Mouse (Mus musculus): ENCODE data around the gene Agpat2.

The Agpat2 gene

GRCm38 (mm10) chr2:26603720-26604671 is at the start of gene Agpat2:
Agpat2 (minus strand) TSS chr2:26604417.
- peak; percentile 78 to 80 for DNase-seq (ENCODE audit: low spot score in 2 of 2)

DNA sequence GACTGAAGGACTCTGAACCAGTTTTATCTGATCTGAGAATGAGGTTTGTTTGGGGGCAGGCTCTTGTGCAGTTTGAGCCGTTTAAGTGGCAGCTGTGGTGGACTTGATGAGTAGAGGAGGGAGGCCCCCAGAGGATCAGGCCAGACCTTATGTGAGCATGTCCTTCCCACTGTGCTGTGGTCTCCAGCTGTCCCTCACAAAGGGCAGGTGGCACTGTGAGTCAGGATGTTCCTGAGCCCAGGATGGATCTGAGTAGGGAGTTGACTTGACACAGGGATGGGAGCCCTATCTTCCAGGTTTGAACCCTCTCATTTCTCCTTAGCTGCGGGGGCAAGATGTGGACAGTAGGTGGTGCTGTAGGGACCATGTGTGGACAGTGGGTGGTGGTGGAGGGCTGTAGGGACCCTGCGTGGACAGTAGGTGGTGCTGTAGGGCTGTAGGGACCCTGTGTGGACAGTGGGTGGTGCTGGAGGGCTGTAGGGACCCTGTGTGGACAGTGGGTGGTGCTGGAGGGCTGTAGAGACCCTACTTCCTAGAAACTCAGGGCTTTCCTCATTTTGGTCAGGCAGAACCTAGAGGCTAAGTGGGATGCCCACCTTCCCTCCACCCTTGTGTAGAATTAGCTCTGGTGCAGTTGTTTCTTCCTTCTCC is 42.6 kb upstream of the Agpat2 start:
- peak; percentile 68 to 75 for DNase-seq (ENCODE audit: low spot score in 2 of 2)

DNA sequence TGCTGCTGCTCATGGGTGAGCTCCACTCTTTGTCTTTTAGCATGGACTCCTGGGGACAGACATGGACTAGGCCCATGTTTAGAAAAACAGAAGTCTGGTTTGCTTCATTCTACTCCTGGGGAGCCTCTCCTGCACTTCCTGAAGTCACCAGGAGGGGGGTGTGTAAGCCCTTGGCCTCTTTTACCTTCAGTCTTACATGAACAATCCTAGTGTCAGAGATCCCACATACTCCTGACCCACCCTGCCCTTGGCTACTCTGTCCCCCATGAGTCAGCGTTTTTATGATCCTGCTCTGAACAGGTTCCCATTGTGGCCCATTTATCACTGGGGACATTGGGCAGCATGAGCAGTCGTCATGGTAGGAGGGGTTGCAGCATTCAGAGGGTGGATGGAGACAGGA is 39.7 kb upstream of the Agpat2 start:
- peak in 1 of 2 experiments; percentile 37 for DNase-seq (ENCODE audit: low spot score in 2 of 2)

DNA sequence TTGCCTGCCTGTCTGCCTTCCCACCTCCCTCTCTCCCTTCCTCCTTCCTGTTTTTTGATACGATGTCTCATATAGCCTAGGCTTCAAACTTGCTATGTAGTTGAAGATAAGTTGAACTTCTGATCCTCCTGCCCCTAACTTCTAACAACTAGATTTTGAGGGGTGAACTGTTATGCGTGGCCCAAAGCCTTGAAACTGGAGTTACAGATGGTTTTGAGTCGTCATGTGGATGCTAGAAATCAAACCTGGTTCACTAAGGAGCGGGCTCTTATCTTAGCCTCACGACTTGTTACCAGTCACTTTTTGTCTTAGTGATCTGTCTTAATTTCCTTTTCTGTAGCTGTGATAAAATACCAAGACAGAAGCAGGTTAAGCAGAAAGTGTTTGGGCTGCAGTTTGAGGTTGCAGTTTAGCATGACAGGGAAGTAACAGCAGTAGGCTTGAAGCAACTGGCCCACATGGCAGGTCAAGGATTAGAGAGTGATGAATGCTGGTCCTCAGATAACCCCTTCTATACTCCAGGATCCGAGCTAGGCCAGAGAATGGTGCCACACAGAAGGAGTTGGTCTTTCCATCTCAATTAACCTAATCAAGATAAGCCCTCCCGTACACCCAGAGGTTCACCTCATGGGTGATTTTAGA is 36.9 kb upstream of the Agpat2 start:
- no peak for DNase-seq (ENCODE audit: low spot score in 2 of 2)

DNA sequence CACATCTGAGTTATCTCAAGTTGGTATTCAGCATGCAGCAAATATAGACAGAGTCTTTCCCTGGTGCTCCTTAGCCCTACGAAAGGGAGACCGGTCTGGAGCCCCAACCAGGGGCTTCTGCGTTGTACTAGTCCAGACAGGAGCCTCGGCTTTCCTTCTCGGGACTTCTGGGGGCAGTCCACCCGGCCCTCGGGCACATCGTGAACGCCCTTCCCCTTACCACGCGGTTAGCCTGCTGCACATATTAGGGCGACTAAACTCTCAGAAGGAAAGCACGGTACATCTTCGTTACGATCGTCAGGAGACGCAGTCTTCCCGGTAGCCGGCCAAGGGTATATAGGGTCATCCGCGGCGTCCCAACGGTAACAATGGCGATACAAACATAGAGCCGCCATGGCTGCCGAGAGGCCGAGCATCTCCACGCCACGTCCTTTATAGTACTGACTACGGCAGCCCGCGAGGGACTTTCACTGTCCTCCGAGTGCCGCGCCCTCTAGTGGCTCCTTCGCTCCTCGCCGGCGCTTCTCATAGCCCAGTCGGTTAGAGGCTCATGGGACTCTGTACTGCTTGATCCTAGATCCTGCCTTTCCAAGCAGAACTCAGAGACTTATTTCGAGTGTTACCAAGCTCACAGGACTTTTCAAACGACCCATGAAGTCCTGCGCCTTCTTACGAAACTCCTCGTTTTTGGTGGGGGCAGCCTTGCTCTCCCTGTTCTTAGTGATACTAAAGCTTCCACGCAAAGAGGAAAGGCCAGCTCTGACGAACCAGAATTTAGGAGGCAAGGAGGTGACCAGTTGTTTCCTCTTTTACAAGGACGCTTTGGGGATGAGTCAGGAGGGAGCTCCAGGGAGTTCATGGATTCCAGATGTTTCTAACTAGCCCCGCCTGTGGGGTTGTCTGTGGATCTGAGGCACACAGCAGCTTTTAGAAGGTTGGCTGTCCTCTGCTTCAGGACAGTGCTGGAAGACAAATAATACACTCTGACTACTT is 35.9 kb upstream of the Agpat2 start:
- DNase-seq (ENCODE audit: low spot score in 2 of 2) = peak; percentile 89 to 92

DNA sequence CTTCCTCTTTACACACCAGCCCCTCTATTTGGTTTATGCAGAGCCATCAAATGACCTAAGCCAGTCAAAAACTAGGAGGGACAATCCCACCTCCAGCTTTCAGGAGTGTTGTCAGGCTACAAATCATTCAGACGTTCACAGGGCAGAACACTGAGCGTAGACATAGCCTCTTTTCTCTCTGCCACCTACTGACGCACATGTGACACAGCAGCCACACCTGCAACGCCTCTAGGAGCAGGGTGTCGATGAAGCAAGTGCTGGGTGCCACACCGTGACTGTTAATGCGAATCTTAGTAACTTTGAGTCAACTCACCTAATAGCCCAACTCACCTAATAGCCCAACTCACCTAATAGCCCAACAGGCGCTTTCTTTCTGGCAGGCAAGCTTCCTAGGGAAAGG is 34.9 kb upstream of the Agpat2 start:
- DNase-seq (ENCODE audit: low spot score in 2 of 2) = peak; percentile 69 to 70

DNA sequence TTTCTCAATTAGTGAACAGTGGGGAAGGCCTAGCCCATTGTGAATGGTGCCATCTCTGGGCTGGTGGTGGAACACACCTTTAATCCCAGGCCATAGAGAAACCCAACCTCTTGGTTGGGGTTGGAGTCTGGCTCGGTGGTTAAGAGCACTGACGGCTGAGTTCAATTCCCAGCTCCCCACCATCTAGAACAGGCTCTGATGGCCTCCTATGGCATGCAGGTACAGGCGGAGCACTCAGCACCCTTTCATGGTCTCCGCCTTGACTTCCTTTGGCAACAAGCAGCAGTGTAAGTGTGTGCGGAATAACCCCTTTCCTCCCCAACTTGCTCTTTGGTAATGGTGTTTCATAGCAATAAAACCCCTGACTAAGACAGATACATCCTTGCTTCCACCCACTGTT is 34.4 kb upstream of the Agpat2 start:
- no peak for DNase-seq (ENCODE audit: low spot score in 2 of 2)

DNA sequence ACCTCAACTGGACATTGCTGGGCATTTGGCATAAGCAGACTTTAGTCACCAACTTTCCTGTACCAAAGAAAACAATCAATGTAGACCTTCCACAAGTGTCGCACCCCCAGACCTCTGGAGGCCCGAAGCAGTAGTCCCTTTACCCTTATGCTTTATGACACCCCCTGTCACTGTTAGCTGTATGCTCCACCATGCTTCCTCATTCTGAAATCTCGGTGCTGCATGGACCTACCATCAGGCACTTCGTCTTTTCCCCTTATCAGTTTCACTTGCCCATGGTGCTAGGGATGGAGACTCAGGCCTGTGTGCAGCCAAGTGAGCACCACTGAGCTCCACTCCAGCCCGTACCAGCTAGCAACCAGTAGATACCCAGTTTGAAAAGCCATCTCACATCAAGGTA is 33.8 kb upstream of the Agpat2 start:
- DNase-seq (ENCODE audit: low spot score in 2 of 2) = no peak

GRCm38 (mm10) chr2:26637316-26637932 is 33.2 kb upstream of the Agpat2 start:
- DNase-seq (ENCODE audit: low spot score in 2 of 2) = no peak

GRCm38 (mm10) chr2:26636325-26636635 is 32.1 kb upstream of the Agpat2 start:
- no peak for DNase-seq (ENCODE audit: low spot score in 2 of 2)

- no peak for DNase-seq (ENCODE audit: low spot score in 2 of 2)
Measured at GRCm38 (mm10) chr2:26635489-26636324, 31.5 kb upstream of the Agpat2 start.

DNA sequence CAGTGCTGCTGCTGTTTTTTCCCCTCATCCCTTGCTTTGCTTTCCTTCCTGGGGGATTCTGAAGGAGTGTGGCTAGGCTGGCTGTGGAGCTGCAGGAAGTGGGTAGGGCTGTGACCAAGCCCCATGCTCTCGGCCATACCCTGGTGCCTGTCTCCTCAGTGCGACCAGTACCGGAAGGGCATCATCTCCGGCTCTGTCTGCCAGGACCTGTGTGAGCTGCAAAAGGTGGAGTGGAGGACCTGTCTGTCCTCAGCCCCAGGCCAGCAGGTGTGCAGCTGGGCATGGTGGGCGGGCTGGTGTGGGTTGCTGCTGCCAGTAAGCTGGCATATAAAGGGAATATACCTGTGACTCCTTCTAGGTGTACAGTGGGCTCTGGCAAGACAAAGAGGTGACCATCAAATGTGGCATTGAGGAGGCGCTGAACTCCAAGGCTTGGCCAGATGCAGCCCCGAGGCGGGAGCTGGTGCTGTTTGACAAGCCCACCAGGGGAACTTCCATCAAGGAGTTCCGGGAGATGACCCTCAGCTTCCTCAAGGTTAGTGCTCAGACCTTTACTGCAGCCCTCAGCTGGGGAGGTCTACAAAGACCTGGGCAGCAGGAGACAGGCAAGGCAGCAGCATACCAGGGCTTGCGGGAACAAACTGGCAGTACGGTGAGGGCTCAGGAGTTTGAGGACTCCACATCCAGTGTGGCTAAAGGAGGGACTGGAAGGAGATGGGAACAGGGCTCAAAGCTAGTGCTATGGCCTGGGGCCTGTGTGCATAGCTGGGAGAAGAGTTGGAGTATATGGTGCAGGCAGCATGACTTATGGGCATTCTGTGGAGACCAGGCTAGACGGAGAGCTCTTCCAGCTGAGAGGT is 30.6 kb upstream of the Agpat2 start:
- DNase-seq (ENCODE audit: low spot score in 2 of 2) = no peak

DNA sequence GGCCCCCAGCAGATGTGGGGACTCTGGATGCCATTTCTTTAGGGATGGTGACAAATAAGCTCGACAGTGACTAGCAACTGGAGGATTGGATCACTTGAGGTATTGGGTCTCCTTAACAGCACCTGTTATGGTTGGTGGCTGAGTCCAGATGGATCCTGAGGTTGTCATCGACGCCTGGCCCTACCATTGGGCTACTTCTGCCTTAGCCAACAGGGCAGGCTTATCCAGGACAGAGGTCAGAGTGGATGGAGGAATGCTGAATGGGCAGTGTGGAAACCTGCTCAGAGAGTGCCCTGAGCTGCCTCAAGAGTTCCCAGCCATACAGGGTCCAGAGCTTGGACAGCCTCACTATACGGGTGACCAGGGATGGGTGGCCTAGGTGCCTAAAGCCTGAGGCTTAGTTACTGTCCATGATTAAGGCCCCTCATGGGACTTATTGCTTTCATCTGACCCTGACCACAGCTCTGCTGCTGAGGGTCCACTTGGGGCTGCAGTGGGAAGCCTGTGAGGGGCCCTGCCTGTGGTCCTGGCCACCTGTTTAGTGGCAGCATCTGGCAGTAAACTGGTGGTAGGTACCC is 29.8 kb upstream of the Agpat2 start:
- no peak for DNase-seq (ENCODE audit: low spot score in 2 of 2)

DNA sequence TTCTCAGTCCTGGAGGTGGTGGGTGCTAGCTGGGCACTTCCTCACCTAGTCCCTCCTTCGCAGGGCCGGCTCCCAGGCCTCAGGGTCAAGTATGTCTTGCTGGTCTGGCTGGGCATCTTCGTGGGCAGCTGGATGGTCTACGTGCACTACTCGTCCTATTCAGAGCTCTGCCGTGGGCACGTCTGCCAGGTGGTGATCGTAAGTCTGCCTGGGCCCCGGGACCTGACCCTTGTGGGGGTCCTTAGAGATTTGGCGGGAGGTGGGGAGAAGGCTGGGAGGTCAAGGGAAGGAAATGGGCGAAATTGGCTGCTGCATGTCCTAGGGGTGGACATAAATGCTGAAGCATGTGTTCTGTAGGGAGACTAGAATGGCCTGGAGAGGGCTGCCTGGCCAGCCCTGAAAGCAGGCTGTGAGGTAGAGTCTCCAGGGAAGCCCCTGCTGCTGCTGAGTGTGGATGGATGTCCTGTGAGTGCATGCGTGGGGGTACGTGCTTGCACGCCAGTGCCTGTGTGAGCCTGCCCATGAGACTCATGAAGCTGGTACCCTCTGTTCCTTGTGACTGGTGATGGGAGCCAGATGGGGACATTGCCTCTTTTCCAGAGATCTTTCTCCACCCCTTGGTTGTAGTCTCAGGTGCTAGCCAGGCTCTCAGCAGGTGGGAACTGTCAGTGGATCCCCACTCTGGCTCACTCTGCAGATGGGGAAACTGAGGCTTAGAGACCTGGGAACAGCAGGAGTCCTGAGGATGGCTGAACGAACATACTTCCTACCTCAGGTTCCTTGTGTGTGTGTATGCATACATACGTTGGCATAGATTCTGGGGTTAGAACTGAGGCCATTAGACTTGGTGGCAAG is 28.6 kb upstream of the Agpat2 start:
- no peak for DNase-seq (ENCODE audit: low spot score in 2 of 2)

DNA sequence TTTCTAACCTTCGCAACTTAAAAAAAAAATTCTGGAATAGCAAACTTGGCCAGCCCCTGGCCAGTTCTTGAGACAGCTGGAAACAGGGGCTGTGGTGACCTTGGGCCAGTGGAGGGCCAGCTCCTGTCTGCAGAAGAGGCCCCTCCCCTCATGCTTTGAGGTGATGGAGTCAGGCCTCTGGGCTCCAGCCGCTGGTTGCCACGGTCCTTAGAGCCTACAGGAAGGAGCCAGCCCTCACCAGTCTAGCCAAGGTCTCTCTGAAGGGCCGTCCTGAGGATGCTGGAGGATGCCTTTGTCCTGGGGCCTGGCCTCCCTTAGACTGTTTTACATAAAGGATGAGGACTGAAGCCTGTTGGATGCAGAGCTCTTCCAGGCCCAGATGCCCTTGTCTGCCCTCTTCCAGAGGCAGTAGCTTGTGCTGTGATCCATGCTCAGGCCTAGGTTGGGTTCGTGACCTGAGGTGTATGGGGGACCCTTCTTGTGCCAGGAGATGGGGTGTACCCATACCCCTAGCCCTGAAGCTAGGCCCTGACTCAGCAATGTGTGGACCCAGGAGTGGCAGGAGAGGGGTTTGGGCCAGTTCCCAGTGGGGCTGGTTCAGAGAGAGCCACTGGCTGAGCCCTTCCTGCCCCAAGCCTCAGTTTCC is 24.7 kb upstream of the Agpat2 start:
- no peak for DNase-seq (ENCODE audit: low spot score in 2 of 2)

- peak; percentile 41 to 44 for DNase-seq (ENCODE audit: low spot score in 2 of 2)
Measured at GRCm38 (mm10) chr2:26627921-26628739, 23.9 kb upstream of the Agpat2 start, which contains the start of gene Fam69b. Fam69b (plus strand) TSS chr2:26628457.
